Mouse (Mus musculus) Patski (cell line): ENCODE data around the gene Ip6k1. TPM values are rescaled to one million over a fixed set of nuclear protein-coding genes. Genes with fewer than 3 reads are reported as not detected.

Experiments used
- ATAC-seq: fragments of 100-300 bp; one replicate; pipeline ENCODE4 v1.8.0; 2021
- CTCF ChIA-PET: fragments of 350-600 bp; sonication (Branson Sonifier 250); formaldehyde crosslinking; loops from one replicate; lab custom pipeline; 2022; ENCODE audit warnings: inconsistent platforms; lab: Charles Lee
- POLR2A ChIA-PET: fragments of 350-600 bp; sonication (Branson Sonifier 250); formaldehyde crosslinking; loops from one replicate; lab custom pipeline; 2022; ENCODE audit warnings: antibody characterized with exemption, inconsistent platforms; lab: Charles Lee
- DNase-seq: peaks from one replicate; pipeline ENCODE4 v3.0.0-alpha.2; 2011; ENCODE audit warnings: low read depth, low spot score
- H3K27me3 ChIP-seq: fragments of 371-371 bp; one replicate; pipeline ENCODE4 v1.5.1; 2021
- CTCF ChIP-seq: fragments of 100-300 bp; IDR thresholded peaks from one replicate; pipeline ENCODE4 v1.5.1; 2021
- in situ Hi-C: fragments of 300-500 bp; cut with MboI; formaldehyde crosslinking; loops from 3 replicates; pipeline ENCODE4 v1.11.1; 2018; ENCODE audit warnings: low pct_unique_long_range_greater_than_20kb, mixed read lengths
- polyA plus RNA-seq: library from polyadenylated mRNA; unstranded; gene quantifications from one replicate; pipeline ENCODE4 v1.2.3, GENCODE M21; 2021

The Ip6k1 gene
- polyA plus RNA-seq, 1 experiment from 2014 or later = 83.8 TPM

DNA sequence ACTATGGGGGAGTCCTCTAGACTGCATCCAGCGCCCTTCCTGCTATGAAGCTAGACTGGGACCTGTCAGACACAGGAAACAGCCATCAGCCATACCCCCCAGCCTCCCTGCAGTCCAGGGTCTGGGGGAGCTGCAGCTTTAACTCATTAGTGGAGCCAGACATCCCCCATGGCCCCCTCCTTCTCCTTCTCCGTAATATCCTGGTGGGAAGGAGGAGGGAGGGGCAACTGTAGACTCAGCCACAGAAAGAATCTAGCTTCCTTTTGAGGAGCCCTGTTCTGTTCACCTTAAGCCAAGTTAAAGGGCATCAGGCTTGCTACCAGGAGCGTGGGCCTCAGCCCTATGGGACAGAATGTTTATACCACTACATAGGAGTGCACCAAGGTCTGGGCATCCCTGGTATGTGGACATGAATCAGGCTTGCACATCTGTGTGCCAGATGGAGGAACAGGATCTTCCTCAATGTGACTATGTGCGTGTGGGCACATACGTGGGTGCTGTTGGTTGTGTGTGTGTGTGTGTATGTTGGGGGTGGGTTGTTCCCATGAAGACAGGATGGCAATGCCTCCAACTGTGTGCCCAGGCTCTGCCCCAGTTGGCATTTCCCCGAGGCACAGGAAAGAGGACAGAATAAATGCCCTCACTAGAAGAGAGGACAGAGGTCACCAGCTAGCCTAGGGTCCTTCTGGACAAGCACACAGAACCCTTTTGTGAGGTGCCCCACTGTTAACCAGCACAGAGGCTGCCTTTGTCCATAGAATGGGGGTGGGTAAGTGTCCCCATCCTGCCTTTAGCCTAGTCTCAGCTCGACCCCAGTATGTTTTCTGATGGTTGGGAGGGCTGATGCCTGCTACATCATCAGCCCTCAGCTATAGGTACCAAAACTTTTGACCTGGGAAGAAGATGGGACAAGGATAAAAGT, 20.4 kb upstream of the Ip6k1 start:
- CTCF ChIA-PET = interaction anchor here (1.2 to 1.5 kb wide), 2 partner anchors 8 to 77 kb away, joined by 3 to 5 read pairs; no protein-coding TSS in a partner anchor
- POLR2A ChIA-PET = interaction anchor here (1.2 to 1.6 kb wide), 2 partner anchors 17 to 19 kb away, joined by 3 to 4 read pairs; no protein-coding TSS in a partner anchor

DNA sequence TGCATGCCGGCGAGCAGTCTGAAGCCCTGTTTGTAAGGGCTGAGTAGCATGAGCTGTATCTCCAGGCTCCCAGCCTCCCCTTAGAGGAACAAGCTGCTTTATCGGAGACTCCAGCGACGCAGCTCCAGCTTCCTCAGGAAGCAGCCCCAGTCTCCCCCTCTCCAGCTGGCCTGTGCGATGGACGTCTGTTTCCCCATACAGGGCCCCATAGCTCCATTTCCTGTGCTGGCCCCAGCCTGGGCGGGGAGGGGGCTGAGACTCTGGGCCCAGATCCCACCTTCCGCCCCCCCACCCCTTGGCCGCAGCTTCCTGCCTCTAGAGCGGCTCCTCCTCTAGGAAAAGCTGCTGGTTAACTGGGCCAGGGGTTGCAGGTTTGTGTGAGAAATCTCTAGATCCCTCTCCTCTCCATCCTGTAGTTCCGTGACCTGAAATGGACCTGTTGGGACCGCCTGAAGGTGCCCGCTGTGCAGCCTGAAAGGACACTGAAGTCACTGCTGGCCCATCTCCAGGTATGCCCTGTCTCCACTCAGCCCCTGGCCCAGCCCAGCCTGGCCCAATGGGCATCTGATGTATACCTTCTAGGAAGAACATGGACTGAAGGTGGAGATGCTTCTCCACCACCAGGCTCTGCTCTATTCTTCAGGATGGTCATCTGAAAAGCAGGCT, 19.5 kb upstream of the Ip6k1 start, which contains the start of gene Gm20661:
Gene Gm20661 (plus strand): TSS at position 378 of the 666 bp plus-strand sequence.
- in situ Hi-C loops = no loop called here
- no peak for TF ChIP-seq CTCF
- no peaks in the 10 kb centered on the region for H3K27me3 ChIP-seq
- CTCF ChIA-PET = interaction anchor here (1.0 to 1.2 kb wide), 2 partner anchors 8 to 19 kb away, joined by 3 read pairs; no protein-coding TSS in a partner anchor
- no peak for ATAC-seq
- POLR2A ChIA-PET = interaction anchor here (1.6 kb wide), 1 partner anchor 20 kb away, joined by 4 read pairs; no protein-coding TSS in a partner anchor
- no peak for DNase-seq

More for the DNA sequence above, 20.4 kb upstream of the Ip6k1 start:
- DNase-seq (no peak), ATAC-seq (no peak)
- no peak for TF ChIP-seq CTCF
- in situ Hi-C loops = no loop called here
- H3K27me3 ChIP-seq = no peaks in the 10 kb centered on the region

DNA sequence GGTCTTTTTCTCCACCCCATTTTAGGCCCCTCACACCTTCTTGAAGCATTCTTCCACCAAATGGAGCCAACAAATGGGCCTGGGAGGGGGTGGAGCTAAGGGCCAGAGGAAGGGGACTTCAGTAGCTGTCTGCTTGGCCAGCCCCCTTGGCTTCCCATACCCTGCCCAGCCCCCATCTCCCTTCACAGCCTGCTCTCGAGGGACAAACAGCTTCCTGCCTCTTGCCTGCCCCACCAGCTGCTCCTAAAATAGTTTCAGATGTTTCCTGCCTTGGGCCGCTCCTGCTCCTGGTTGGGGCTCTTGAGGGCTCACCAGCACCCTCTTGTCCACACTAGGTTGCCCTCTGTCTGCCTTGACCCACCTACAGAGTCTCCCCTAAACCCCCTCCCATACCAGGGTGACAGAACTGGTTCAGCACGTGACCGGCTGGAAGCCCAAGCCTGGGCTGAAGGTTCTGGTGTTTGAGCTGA, 18.8 kb upstream of the Ip6k1 start:
- CTCF ChIA-PET = interaction anchor here (1.0 to 1.2 kb wide), 2 partner anchors 9 to 20 kb away, joined by 3 read pairs; no protein-coding TSS in a partner anchor
- no peak for ATAC-seq
- DNase-seq = no peak
- TF ChIP-seq CTCF = no peak
- POLR2A ChIA-PET = interaction anchor here (1.0 kb wide), 1 partner anchor 8 kb away, joined by 3 read pairs; the partner anchor contains the start of gene Uba7
- in situ Hi-C loops = no loop called here
- no peaks in the 10 kb centered on the region for H3K27me3 ChIP-seq

DNA sequence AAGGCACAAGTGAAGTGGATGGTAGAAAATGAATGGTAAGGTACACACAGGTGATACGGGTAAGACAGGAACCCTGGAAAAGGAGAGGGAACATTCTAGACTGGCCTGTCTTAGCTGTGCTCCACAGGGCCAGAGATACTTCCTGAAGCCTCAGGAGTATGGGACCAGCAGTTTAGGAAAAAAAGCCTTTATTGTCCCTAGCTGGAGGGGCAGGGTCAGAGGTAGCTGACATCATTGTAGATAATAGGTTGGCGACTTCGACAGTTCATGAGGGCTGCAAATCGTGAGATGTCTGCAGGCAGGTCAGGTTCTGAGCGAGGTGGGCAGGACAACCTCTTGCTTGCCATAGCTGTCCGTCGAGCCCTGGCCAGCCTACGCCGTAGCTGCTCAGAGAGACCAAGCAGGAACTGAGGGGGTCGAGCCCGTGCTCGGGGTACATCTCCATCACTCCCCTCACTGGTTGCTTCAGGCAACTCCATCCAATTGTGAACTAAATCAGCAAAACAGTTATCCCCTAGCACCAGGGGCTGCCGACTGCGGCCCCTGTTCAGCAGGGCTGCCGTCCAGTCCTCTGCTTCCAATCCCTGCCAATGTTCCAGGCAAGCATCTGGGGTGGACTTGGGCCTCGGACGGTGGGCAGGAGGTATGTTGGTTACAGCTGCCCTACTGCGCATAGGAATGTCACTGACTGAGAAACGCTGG, 18.1 kb upstream of the Ip6k1 start:
- DNase-seq (no peak), ATAC-seq (no peak)
- in situ Hi-C loops = no loop called here
- no peak for TF ChIP-seq CTCF
- POLR2A ChIA-PET = interaction anchor here (0.6 to 1.0 kb wide), 2 partner anchors 9 to 10 kb away, joined by 3 to 9 read pairs; partner anchors contain the start of gene Uba7
- H3K27me3 ChIP-seq = no peaks in the 10 kb centered on the region
- CTCF ChIA-PET = no interaction called here

DNA sequence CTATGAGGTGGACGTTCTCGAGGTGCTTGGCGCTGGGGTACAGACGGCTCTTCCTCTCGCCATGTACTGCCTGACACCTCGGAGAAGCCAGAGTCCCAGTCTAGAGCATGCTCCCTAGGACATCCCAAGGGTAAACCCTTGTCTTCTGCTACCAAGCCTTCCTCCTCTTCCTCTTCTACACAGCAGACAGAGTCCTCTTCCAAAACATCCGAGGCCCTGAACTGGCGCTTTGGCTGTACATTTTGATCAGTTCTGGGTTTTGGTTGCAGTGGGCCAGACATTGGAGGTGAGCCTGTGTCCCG, 17.6 kb upstream of the Ip6k1 start:
- DNase-seq (no peak), ATAC-seq (no peak)
- CTCF ChIA-PET = no interaction called here
- in situ Hi-C loops = no loop called here
- POLR2A ChIA-PET = no interaction called here
- no peaks in the 10 kb centered on the region for H3K27me3 ChIP-seq
- no peak for TF ChIP-seq CTCF

DNA sequence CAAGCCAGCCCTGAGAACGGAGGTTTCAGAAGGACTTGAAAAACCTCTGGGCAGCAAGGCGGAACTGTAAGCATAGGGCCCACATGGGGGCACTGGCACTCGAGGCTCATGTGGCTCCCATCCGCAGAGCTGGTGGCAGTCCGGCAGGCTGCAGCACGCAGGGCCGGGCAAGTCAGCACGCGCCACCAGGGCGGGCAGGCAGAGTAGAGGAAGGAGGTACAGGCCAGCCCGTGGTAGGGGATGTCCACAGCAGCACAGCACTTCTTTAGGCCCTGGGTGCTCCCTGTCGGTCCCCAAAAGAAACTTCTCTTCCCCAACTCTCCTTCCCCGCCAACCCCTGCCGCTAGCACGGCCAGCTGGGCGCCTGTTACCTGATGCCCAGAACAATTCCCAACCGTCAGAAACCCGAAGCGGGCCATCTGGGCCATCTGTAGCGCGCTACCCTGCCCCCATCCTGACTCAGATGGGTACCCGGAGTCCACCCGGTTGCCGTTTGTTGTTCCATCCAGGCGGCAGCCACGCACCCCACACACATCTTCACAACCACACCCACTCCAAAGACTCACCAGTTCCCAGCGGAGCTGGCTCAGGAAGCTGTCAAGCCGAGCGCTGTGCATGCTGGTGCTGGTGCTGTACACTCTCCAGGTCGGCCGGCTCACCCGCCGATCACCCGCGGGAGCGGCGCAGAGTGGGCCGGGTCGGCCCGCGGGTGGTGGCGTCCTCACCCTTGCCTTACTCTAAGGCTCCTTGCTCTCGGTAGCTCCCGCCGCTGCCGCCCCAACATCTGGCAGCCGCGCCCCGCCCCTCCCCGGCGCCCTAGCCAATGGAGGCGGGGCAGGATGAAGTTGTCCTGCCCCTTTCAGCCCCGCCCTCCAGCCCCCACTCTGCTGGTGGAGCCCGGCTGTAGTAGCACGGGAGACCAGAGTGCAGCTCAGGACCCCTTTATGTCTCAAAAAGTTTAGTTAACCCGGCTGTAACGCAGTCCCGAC, 16.9 kb upstream of the Ip6k1 start, which contains the start of gene Inka1:
Gene Inka1 (minus strand): TSS at position 749 of the 989 bp plus-strand sequence.
- in situ Hi-C loops = no loop called here
- CTCF ChIA-PET = interaction anchor here (1.2 kb wide), 1 partner anchor 10 kb away, joined by 3 read pairs; the partner anchor contains the start of gene Uba7
- ATAC-seq (peak; percentile 78), DNase-seq (no peak)
- no peak for TF ChIP-seq CTCF
- H3K27me3 ChIP-seq = no peaks in the 10 kb centered on the region
- POLR2A ChIA-PET = interaction anchor here (1.2 kb wide), 1 partner anchor 9 kb away, joined by 3 read pairs; no protein-coding TSS in a partner anchor

DNA sequence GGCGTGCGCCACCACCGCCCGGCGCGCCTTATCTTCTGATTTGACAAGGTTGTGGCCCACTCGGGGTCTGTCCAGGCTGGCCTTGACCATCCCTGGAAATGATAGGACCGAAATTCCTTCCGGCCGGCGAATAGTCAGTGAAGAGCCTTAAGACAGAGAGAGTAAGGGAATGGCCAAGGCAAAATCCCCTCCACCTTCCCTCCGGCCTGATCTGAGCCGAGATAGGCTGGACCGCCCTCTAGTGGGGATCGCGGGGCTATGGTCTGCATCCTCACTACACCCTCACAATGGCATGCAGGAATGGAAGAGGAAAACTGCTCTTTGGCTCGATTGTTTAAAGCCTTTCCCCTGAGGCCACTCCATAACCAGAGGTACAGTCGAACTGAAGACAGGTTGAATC, 15.9 kb upstream of the Ip6k1 start:
- in situ Hi-C loops = no loop called here
- H3K27me3 ChIP-seq = no peaks in the 10 kb centered on the region
- DNase-seq = no peak
- peak; percentile 69 for ATAC-seq
- no peak for TF ChIP-seq CTCF
- POLR2A ChIA-PET = interaction anchor here (1.0 to 1.2 kb wide), 2 partner anchors 10 to 12 kb away, joined by 3 read pairs; no protein-coding TSS in a partner anchor
- CTCF ChIA-PET = interaction anchor here (1.2 to 1.5 kb wide), 2 partner anchors 10 to 11 kb away, joined by 3 to 5 read pairs; partner anchors contain the start of gene Uba7

DNA sequence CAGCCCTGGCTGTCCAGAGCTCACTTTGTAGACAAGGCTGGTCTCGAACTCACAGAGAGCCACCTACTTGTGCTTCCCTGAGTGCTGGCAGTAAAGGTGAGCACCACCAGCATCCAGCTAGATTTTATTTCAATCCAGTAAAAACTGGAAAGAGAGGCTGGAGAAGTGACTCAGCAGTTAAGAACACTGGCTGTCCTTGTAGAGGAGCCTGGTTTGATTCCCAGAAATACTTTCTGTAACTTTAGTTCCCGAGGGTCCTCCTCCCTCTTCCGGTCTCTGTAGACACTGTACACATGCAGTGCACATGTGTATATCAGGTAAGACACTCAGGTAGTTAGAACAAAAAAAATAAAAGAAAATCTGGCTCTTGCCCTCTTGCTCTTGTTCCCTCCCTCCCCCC, 14.4 kb upstream of the Ip6k1 start:
- ChIA-PET CTCF (interaction anchor here (1.0 to 1.9 kb wide), 5 partner anchors 12 to 84 kb away, joined by 3 to 9 read pairs (median 4); no protein-coding TSS in a partner anchor), POLR2A (interaction anchor here (0.7 kb wide), 2 partner anchors 16 to 91 kb away, joined by 3 read pairs; no protein-coding TSS in a partner anchor)
- DNase-seq (no peak), ATAC-seq (no peak)
- H3K27me3 ChIP-seq = no peaks in the 10 kb centered on the region
- in situ Hi-C loops = no loop called here
- TF ChIP-seq CTCF = no peak
